Mouse (Mus musculus) spleen, embryonic (tissue): ENCODE measurements around the gene Tgfb1.

Experiments
- CTCF ChIA-PET: fragments of 350-600 bp; sonication (Branson Sonifier 250); formaldehyde crosslinking; loops from one replicate; lab custom pipeline; 2022; lab: Charles Lee

The Tgfb1 gene

GRCm38 (mm10) chr7:25674297-25674696, 12.5 kb upstream of the Tgfb1 start:
- CTCF ChIA-PET: no interaction called here

GRCm38 (mm10) chr7:25674719-25675300, 12.0 kb upstream of the Tgfb1 start, which contains the start of gene Tmem91:
Gene Tmem91, minus strand, starts transcription at chr7:25675166.
- CTCF ChIA-PET: no interaction called here

DNA sequence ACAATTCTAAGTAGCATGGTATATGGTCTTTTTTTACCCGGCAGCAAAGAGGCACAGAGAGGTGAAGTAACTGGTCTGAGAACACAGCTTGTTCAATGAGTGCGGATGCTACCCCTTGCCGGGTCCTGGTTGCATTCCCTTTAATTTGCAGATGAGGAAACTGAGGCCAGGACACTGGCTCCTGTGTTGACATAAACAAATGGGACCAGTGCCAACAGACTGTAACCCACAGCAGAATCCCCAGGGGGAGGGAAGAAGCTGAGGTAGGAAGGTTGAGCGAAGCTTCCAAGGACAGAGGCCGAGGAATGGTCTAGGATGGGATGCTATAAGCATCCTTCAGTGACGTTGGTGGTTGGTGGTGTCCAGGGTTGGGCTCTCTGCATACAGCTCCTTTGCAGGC, 11.4 kb upstream of the Tgfb1 start:
- CTCF ChIA-PET: interaction anchor here (0.5 kb wide), 1 partner anchor 1550 kb away, joined by 3 read pairs; no protein-coding TSS in a partner anchor

DNA sequence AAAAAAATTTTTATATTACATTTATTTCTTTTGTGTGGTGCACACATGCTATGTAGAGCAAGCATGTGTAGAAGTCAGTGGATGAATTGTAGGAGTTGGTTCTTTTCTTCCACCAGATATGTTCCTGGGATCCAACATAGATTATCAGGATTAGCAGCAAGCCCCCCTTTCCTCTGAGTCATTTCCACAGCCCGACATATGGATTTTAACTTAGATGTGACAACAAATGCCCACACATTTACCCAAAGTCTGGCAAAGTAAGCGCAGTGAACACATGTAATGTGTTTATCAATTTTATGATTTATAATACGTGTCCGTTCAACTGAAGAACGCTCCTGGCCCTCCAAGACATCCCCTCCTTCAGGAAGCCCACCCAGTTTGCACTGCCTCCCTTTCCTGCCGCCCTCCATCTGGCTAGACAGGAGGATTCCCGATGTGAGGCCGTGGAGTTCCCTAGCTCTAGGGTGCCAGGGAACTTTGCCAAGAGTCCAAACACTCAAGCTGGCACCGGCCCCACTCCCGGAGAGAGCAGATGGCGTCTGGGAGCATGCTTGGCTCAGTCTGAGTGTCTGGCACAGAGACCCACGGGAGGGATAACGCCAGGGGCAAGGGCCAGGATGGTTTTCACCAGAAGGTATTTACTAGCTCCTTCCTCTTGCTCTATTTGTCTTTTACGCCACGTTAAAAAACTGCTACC, 10.6 kb upstream of the Tgfb1 start:
- CTCF ChIA-PET: interaction anchor here (0.5 kb wide), 1 partner anchor 1549 kb away, joined by 3 read pairs; no protein-coding TSS in a partner anchor

DNA sequence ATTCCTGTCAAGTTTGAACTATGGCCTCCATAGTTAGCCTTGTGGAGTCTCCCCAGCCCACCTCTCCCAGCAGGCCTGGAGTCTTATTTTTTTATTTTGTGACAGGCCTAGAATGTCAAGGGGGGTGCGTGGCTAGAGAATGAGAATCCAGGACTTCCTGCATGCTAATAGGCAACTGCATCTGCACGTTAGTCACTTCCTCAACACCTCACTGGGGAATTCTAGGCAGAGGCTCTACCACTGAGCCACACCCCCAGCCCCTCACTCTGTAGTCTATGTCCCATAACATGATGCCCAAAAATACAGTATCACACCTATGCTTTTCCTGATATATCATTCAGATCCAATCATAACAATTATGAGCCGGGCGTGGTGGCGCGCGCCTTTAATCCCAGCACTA, 9.8 kb upstream of the Tgfb1 start:
- CTCF ChIA-PET: no interaction called here

- CTCF ChIA-PET: interaction anchor here (0.6 kb wide), 1 partner anchor 25 kb away, joined by 3 read pairs; no protein-coding TSS in a partner anchor
These were observed 6.8 kb upstream of the Tgfb1 start for GRCm38 (mm10) chr7:25679971-25680370.

DNA sequence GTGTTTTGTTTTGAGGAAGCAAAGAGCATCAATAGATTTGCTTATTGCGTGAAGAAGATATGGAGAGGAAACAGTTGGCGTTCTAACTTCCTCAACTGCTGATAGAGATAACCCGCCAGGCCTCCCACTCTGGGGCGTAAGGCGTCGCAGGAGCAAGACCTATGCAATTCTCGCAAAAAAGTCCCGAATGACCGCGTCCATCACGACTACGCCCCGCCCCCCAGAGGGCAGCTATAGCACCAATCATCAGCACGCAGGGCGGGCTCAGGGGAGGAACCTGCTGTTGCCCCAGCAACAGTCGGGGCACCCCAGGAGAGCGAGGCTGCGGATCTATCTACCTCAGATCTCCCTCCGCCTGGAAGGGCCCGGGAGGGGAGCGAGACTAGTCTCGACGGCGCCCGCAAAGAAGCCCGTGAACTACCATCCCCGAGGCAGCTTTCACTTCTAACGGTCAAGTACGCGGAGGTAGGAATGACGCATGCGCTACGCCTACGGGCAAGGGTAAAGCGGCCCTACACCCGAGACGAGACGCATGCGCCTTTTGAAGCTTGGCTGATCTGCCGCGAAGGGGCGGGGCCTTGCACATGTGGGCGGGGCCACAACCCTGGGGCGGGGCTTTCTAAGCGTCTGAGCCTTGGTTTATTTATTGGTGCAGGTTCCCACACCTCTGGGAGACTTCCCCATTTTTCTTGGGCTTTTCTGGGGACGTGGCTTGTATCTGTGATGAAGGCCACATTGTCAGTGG, 6.1 kb upstream of the Tgfb1 start, which contains the start of gene B9d2:
B9d2 (plus strand) TSS at position 267 of the 745 bp plus-strand sequence.
- CTCF ChIA-PET: interaction anchor here (0.7 kb wide), 1 partner anchor 1295 kb away, joined by 3 read pairs; no protein-coding TSS in a partner anchor

DNA sequence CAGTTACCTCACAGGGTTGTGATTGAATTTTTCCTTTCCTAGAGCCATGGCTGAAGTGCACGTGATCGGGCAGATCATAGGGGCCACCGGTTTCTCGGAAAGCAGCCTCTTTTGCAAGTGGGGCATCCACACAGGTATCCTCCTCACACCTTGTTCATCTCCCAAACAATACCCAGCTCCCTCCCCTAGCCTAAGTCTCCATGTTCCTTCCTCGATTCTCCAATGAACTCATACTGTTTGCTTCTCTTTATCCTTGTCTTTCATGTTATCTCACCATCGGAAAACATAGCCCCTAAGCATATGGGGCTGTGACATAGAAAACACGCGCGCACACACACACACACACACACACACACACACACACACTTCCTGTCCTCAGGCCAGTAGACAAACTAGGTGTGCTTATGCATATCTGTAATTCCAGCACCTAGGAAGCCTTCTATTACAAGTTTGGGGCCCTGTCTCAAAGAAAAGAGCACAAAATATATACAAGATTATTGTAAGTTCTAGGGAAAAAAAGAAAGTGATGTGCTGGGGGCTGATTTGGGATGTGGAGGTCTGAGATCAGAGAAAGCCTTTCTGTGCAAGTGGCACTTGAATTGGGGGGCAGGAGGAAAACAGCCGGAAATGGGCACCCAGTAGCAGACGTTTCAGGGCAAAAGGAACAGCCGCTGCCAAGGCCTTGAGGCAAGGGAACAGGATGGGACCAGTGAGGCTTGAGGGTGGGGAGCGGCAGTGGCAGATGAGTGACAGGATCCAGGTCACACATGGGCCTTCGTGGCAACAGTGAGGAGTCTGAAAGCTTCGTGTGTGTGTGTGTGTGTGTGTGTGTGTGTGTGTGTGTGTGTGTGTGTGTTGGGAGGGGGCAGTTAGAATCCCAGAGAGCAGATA, 5.2 kb upstream of the Tgfb1 start:
- CTCF ChIA-PET: interaction anchor here (0.7 to 0.9 kb wide), 3 partner anchors 13 to 1296 kb away, joined by 3 read pairs; no protein-coding TSS in a partner anchor

- CTCF ChIA-PET: interaction anchor here (0.6 kb wide), 1 partner anchor 288 kb away, joined by 4 read pairs; no protein-coding TSS in a partner anchor
These were observed 3.2 kb upstream of the Tgfb1 start for GRCm38 (mm10) chr7:25683474-25684180.

DNA sequence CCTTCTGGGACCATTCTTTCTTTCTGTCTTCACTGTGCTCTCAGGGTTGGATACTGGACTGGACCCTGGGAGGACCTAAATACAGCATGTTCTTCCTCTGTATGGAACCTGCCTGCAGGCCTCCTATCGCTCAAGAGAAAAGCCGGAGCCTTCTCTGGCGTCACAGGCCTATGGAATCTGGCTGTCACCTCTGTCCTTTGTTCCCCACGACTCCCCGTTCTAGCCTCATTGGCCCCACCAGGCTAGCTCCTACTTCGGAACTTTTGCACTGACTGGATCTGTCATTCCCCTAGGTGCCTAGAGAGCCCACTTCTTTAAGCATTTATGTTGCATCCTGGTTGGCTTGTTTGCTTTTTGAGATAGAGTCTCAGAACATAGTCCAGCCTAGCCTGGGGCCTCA, 2.1 kb upstream of the Tgfb1 start:
- CTCF ChIA-PET: interaction anchor here (0.6 kb wide), 1 partner anchor 139 kb away, joined by 3 read pairs; no protein-coding TSS in a partner anchor

- CTCF ChIA-PET: interaction anchor here (0.6 kb wide), 1 partner anchor 1273 kb away, joined by 3 read pairs; no protein-coding TSS in a partner anchor
These were observed 804 bp upstream of the Tgfb1 start for GRCm38 (mm10) chr7:25685926-25686470.

DNA sequence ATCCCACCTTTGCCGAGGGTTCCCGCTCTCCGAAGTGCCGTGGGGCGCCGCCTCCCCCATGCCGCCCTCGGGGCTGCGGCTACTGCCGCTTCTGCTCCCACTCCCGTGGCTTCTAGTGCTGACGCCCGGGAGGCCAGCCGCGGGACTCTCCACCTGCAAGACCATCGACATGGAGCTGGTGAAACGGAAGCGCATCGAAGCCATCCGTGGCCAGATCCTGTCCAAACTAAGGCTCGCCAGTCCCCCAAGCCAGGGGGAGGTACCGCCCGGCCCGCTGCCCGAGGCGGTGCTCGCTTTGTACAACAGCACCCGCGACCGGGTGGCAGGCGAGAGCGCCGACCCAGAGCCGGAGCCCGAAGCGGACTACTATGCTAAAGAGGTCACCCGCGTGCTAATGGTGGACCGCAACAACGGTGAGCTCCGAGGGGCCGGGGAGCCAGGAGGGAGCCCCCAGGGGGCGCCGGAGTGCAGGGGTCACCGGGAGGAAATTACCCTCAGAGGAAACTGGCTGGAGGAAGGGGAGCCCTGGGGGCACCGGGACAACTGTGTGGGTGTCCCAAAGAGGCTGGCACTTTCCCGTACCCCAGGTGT, 1.1 kb downstream of the Tgfb1 start:
- CTCF ChIA-PET: interaction anchor here (1.2 kb wide), 2 partner anchors 15 to 32 kb away, joined by 4 to 5 read pairs; no protein-coding TSS in a partner anchor

DNA sequence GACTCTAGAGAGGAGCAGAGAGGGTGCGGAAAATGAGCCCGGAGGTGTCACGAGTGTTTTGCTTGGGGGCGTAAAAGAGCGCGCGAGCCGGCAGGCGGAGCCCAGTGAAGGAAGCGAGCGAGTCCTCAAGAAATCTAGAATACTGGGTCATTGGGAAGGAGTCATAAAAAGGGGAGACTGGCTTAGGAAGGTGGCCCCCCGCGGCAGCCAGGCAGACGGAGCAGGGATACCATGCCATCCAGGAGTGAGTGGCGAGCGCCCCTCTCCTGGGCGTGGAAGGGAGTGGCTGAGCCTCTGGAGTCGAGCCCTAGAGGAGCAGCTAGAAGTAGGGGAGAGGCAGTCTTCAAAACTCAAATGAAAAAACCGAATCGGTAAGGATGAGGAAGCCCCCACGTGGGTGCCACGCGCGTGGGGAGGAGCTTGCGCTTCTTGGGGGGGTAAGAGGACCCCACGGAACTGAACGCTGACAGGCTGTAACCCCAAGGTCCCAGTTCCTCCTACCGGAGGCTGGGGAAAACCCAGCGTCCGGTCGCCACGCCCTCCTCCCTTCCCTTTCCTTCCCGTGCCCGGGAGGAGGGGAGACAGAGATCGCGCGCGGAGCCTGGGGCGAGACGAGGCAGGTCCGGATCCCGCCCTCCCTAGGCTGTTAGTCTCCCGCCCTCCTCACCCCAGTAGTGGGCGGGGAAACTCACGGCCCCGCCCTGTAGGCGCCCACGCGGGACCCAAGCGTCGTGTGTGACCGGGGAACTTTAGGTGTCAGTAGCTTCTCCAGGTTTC, 2.2 kb downstream of the Tgfb1 start:
- CTCF ChIA-PET: interaction anchor here (1.2 kb wide), 1 partner anchor 14 kb away, joined by 5 read pairs; no protein-coding TSS in a partner anchor

GRCm38 (mm10) chr7:25689603-25690021, 2.8 kb downstream of the Tgfb1 start:
- CTCF ChIA-PET: no interaction called here

DNA sequence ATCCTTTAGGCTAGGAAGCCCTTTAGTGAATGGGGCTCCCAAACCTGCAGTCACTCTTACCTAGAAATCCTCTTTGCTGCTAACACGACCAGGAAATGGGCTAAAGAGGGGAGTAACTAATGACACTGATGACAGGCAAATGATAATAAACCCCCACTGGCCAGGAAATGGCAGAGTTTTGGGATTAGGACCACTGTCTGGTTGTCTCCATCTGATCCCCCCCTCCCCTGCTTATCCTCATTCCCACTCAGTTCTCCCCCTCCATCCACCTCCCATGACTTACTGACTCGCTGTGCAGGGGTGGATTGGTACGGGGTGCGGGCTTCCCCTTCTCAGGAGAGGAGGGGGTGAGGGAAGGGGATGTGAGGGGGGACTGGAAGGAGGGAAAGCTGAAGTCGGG, 3.2 kb downstream of the Tgfb1 start:
- CTCF ChIA-PET: interaction anchor here (0.6 to 2.4 kb wide), 2 partner anchors 12 to 38 kb away, joined by 3 to 6 read pairs; no protein-coding TSS in a partner anchor

GRCm38 (mm10) chr7:25694104-25694503, 7.3 kb downstream of the Tgfb1 start:
- CTCF ChIA-PET: interaction anchor here (0.5 kb wide), 1 partner anchor 9 kb away, joined by 6 read pairs; no protein-coding TSS in a partner anchor

DNA sequence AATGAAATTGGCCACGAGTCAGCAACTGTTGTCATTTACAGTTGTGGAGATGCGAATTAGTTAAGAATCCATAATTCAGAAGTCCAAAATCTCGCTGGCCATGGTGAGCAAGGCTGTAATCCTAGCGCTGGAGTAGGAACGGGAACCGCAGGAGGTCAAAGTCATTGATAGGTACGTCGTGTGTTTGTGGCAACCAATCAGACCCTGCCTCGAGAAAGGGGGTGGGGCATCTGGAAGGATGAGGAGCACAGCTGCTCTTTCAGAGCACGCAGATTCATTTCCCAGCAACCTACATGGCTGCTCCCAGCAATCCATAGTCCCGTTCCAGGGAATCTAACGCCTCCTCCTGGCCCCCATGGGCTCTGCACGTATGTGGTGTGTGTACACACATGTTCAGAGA, 13.0 kb downstream of the Tgfb1 start:
- CTCF ChIA-PET: no interaction called here

DNA sequence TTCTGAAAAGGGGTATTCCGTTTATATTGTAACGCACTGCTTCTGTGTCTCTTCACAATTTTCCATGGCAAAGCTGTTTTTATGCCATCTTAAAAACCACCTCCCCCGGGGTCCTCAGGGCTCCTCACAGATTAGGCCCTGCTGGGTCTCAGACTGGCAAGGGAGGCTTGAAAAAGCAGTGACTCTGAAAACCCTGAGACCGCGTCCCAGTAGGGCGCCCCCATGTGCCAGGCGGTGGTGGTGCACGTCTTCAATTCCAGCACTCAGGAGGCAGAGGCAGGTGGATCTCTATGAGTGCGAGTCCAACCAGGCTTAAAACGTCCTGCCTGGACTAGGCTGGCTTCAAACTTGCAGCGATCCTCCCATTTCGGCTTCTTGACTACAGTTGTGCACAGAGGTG, 13.9 kb downstream of the Tgfb1 start:
- CTCF ChIA-PET: no interaction called here
